Mouse (Mus musculus): ENCODE measurements at regions not wholly inside any gene's neighbourhood (a gene's known extent, or its start where the extent isn't known, plus 50 kb on each side); places are given as distances from the start of the nearest gene placed in this dataset.

GRCm38 (mm10) chr12:69082051-69082450 lies 76.9 kb downstream of the Rps29 start:
- no peaks in the 10 kb centered on the region for H3K4me1 ChIP-seq (replicated peaks; ENCODE audit: control insufficient read depth, insufficient read depth, low read length)
- no peaks in the 10 kb centered on the region for H3K27me3 ChIP-seq (replicated peaks; ENCODE audit: control insufficient read depth, insufficient read depth, low read length)
- ATAC-seq: no peak
- H3K9me3 ChIP-seq (ENCODE audit: control insufficient read depth): no peaks in the 10 kb centered on the region
- H3K27ac ChIP-seq (ENCODE audit: low read depth, low read length): no peak overlapping the region
- H3K4me3 ChIP-seq (ENCODE audit: low read depth, low read length): no peak overlapping the region
- H3K36me3 ChIP-seq (ENCODE audit: control insufficient read depth, insufficient read depth): no peaks in the 10 kb centered on the region
- H3K9ac ChIP-seq (ENCODE audit: low read depth, low read length): no peak overlapping the region
- no peak overlapping the region for H3K4me2 ChIP-seq (replicated peaks; ENCODE audit: low read depth)
- TF ChIP-seq CTCF (IDR thresholded peaks at IDR 0.05; ENCODE audit: low read depth): no peak
- 49% methylated on average over 6 of the region's 6 CpGs for WGBS

- no peak for TF ChIP-seq CTCF (IDR thresholded peaks at IDR 0.05; ENCODE audit: low read depth)
- no peaks in the 10 kb centered on the region for H3K36me3 ChIP-seq (ENCODE audit: control insufficient read depth, insufficient read depth)
- H3K9ac ChIP-seq (ENCODE audit: low read depth, low read length): no peak overlapping the region
- H3K27ac ChIP-seq (ENCODE audit: low read depth, low read length): no peak overlapping the region
- no peaks in the 10 kb centered on the region for H3K4me1 ChIP-seq (replicated peaks; ENCODE audit: control insufficient read depth, insufficient read depth, low read length)
- WGBS: 52% methylated on average over 4 of the region's 4 CpGs
- no peaks in the 10 kb centered on the region for H3K27me3 ChIP-seq (replicated peaks; ENCODE audit: control insufficient read depth, insufficient read depth, low read length)
- H3K9me3 ChIP-seq (ENCODE audit: control insufficient read depth): no peaks in the 10 kb centered on the region
- no peak overlapping the region for H3K4me3 ChIP-seq (ENCODE audit: low read depth, low read length)
- ATAC-seq: no peak
- no peak overlapping the region for H3K4me2 ChIP-seq (replicated peaks; ENCODE audit: low read depth)
Observed at GRCm38 (mm10) chr12:69039553-69039952, 119.4 kb downstream of the Rps29 start.

DNA sequence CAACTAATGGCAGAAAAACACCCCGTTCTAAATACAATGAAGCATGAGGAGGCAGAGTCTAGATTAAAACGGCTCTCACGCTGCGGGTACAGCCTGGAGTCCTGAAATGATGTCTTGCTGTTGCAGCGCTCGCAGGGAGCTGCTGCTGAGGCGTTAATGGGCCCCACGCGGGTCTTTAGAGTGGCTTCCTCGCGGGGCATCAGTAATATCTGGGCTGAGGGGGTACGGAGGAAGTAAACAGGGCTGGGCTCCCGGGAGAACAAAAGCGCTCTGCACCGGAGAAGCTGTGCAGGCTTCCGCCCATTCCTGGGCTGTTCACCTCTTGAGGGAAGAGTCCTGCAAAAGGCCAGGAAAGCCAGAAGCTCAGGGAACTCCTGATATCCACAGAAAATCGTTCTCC lies 135.4 kb downstream of the Rps29 start:
- Histone ChIP-seq H3K36me3 (ENCODE audit: control insufficient read depth, insufficient read depth) (no peaks in the 10 kb centered on the region), H3K27me3 (replicated peaks; ENCODE audit: control insufficient read depth, insufficient read depth, low read length) (no peaks in the 10 kb centered on the region), H3K9ac (ENCODE audit: low read depth, low read length) (no peak overlapping the region), H3K4me3 (ENCODE audit: low read depth, low read length) (no peak overlapping the region), H3K4me2 (replicated peaks; ENCODE audit: low read depth) (no peak overlapping the region; the same call in 1 of the 2 replicates), H3K27ac (ENCODE audit: low read depth, low read length) (no peak overlapping the region), H3K9me3 (ENCODE audit: control insufficient read depth) (no peaks in the 10 kb centered on the region), H3K4me1 (replicated peaks; ENCODE audit: control insufficient read depth, insufficient read depth, low read length) (no peaks in the 10 kb centered on the region)
- 40% methylated on average over 17 of the region's 17 CpGs for WGBS
- no peak for ATAC-seq
- no peak for TF ChIP-seq CTCF (IDR thresholded peaks at IDR 0.05; ENCODE audit: low read depth)

DNA sequence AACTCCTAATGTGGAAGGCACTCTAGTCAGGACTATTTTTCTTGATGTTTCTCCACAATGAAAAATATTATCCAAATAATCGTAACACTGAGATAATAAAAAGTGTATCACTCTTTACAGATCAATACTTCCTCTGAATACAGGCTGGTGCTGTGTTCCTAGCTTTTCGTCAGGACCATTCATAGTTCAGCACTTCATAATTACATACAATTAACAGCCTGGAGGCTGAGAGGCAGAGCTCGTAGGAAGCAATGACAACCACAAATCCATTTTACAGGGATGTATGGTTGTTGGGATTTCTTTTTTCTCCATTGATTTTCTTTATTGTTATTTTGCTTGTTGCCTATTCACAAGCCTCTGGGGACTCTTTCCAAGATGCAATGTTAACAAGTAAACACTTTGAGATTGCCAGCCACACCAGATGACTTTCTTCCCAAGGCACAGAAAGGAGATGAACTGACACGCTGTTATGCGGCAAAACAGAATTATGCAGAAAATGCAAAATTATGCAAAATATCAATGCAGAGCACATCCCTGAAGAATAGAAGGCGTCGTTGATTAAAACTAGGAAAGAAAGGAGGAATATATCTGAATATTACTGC lies 142.2 kb downstream of the Rps29 start:
- H3K4me3 ChIP-seq (ENCODE audit: low read depth, low read length): no peak overlapping the region
- no peak overlapping the region for H3K27ac ChIP-seq (ENCODE audit: low read depth, low read length)
- no peak for TF ChIP-seq CTCF (IDR thresholded peaks at IDR 0.05; ENCODE audit: low read depth)
- no peak overlapping the region for H3K9ac ChIP-seq (ENCODE audit: low read depth, low read length)
- 80% methylated on average over 7 of the region's 7 CpGs for WGBS
- H3K27me3 ChIP-seq (replicated peaks; ENCODE audit: control insufficient read depth, insufficient read depth, low read length): no peaks in the 10 kb centered on the region
- H3K4me2 ChIP-seq (replicated peaks; ENCODE audit: low read depth): no peak overlapping the region
- no peaks in the 10 kb centered on the region for H3K36me3 ChIP-seq (ENCODE audit: control insufficient read depth, insufficient read depth)
- H3K4me1 ChIP-seq (replicated peaks; ENCODE audit: control insufficient read depth, insufficient read depth, low read length): no peaks in the 10 kb centered on the region
- no peak for ATAC-seq
- H3K9me3 ChIP-seq (ENCODE audit: control insufficient read depth): 0 out of 2 replicates have a peak, but pooled peaks cover 6% of the 10 kb centered on the region

- no peak overlapping the region for H3K4me3 ChIP-seq (ENCODE audit: low read depth, low read length)
- H3K27ac ChIP-seq (ENCODE audit: low read depth, low read length): no peak overlapping the region
- TF ChIP-seq CTCF (IDR thresholded peaks at IDR 0.05; ENCODE audit: low read depth): no peak
- no peaks in the 10 kb centered on the region for H3K9me3 ChIP-seq (ENCODE audit: control insufficient read depth)
- H3K27me3 ChIP-seq (replicated peaks; ENCODE audit: control insufficient read depth, insufficient read depth, low read length): no peaks in the 10 kb centered on the region
- H3K9ac ChIP-seq (ENCODE audit: low read depth, low read length): no peak overlapping the region
- no peaks in the 10 kb centered on the region for H3K36me3 ChIP-seq (ENCODE audit: control insufficient read depth, insufficient read depth)
- H3K4me1 ChIP-seq (replicated peaks; ENCODE audit: control insufficient read depth, insufficient read depth, low read length): no peaks in the 10 kb centered on the region
- H3K4me2 ChIP-seq (replicated peaks; ENCODE audit: low read depth): no peak overlapping the region
- ATAC-seq: no peak
Observed at GRCm38 (mm10) chr12:69005141-69005540, 153.8 kb downstream of the Rps29 start.

GRCm38 (mm10) chr12:69002106-69002505 lies 156.9 kb downstream of the Rps29 start:
- Histone ChIP-seq H3K4me3 (ENCODE audit: low read depth, low read length) (no peak overlapping the region), H3K27me3 (replicated peaks; ENCODE audit: control insufficient read depth, insufficient read depth, low read length) (no peaks in the 10 kb centered on the region), H3K27ac (ENCODE audit: low read depth, low read length) (no peak overlapping the region), H3K9me3 (ENCODE audit: control insufficient read depth) (no peaks in the 10 kb centered on the region), H3K36me3 (ENCODE audit: control insufficient read depth, insufficient read depth) (no peaks in the 10 kb centered on the region), H3K9ac (ENCODE audit: low read depth, low read length) (no peak overlapping the region), H3K4me2 (replicated peaks; ENCODE audit: low read depth) (no peak overlapping the region), H3K4me1 (replicated peaks; ENCODE audit: control insufficient read depth, insufficient read depth, low read length) (no peaks in the 10 kb centered on the region)
- 84% methylated on average over 5 of the region's 5 CpGs for WGBS
- ATAC-seq: no peak
- no peak for TF ChIP-seq CTCF (IDR thresholded peaks at IDR 0.05; ENCODE audit: low read depth)

DNA sequence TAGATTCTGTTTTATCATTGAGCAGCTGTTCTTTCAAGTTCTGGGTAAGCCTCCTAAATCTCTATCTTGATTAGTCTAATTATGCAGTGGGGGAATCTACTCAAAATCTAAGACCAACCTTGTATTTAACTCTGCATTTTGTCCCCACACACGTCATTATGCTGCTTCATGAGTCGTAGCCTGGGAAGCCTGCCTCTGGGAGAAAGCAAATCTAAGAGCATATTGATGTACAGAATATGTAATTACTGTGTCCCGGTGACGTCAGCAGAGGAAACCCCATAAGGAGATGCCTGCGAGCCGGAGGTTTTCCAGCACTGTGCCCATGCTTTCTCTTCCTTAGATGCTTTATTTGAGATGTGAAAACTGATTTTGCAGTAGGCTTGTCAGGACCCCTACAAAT lies 161.7 kb downstream of the Rps29 start:
- H3K27ac ChIP-seq (ENCODE audit: low read depth, low read length): no peak overlapping the region
- no peaks in the 10 kb centered on the region for H3K36me3 ChIP-seq (ENCODE audit: control insufficient read depth, insufficient read depth)
- no peaks in the 10 kb centered on the region for H3K27me3 ChIP-seq (replicated peaks; ENCODE audit: control insufficient read depth, insufficient read depth, low read length)
- 80% methylated on average over 6 of the region's 6 CpGs for WGBS
- no peak overlapping the region for H3K4me3 ChIP-seq (ENCODE audit: low read depth, low read length)
- no peaks in the 10 kb centered on the region for H3K9me3 ChIP-seq (ENCODE audit: control insufficient read depth)
- no peak for TF ChIP-seq CTCF (IDR thresholded peaks at IDR 0.05; ENCODE audit: low read depth)
- H3K4me2 ChIP-seq (replicated peaks; ENCODE audit: low read depth): no peak overlapping the region
- H3K9ac ChIP-seq (ENCODE audit: low read depth, low read length): no peak overlapping the region
- no peaks in the 10 kb centered on the region for H3K4me1 ChIP-seq (replicated peaks; ENCODE audit: control insufficient read depth, insufficient read depth, low read length)
- ATAC-seq: no peak

All from intestine, postnatal 0 days (tissue).